Mouse (Mus musculus): Measurements from ENCODE around the gene Gtf3a. TPM values are rescaled to one million over a fixed set of nuclear protein-coding genes. Genes with fewer than 3 reads are reported as not detected.

The Gtf3a gene
- total RNA-seq, 2 experiments from 2014 or later = 22.2 to 46.5 TPM

GRCm38 (mm10) chr5:146973858-146974780 lies 25.7 kb downstream of the Gtf3a start:
- no peak for ATAC-seq (replicated peaks; ENCODE audit: low FRiP score, poor library complexity, severe bottlenecking)

- ATAC-seq (replicated peaks; ENCODE audit: low FRiP score, poor library complexity, severe bottlenecking) = no peak
These were observed 26.3 kb downstream of the Gtf3a start for GRCm38 (mm10) chr5:146974781-146975123.

GRCm38 (mm10) chr5:146981376-146981775 lies 32.9 kb downstream of the Gtf3a start:
- ATAC-seq (replicated peaks; ENCODE audit: low FRiP score, poor library complexity, severe bottlenecking) = no peak

- ATAC-seq (replicated peaks; ENCODE audit: low FRiP score, poor library complexity, severe bottlenecking) = peak; percentile 85
These were observed 34.8 kb downstream of the Gtf3a start for GRCm38 (mm10) chr5:146983216-146983615.

- no peak for ATAC-seq (replicated peaks; ENCODE audit: low FRiP score, poor library complexity, severe bottlenecking)
These were observed 37.4 kb downstream of the Gtf3a start for GRCm38 (mm10) chr5:146985725-146986433.

- no peak for ATAC-seq (replicated peaks; ENCODE audit: low FRiP score, poor library complexity, severe bottlenecking)
These were observed 39.1 kb downstream of the Gtf3a start for GRCm38 (mm10) chr5:146987588-146987987.

DNA sequence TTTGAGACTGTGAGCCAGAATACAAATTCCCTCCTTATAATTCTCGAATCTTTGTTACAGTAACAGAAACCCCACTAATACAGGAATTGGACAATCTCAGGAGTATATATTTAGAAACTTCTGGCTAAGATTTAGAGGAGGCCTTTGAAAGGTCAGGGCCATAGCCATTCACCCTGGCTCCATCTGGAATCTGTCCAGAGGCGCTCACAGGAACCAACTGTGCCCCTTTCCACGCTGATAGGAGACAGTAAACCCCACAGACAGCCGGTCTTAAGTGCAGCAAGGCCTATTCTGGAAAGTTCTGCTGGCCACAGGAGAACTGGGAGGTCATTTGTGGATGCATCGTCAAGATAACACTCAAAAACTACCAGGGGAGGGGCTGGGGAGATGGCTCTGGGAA lies 40.6 kb downstream of the Gtf3a start:
- ATAC-seq (replicated peaks; ENCODE audit: low FRiP score, poor library complexity, severe bottlenecking) = no peak

GRCm38 (mm10) chr5:146993509-146993908 lies 45.1 kb downstream of the Gtf3a start:
- ATAC-seq (replicated peaks; ENCODE audit: low FRiP score, poor library complexity, severe bottlenecking) = no peak

GRCm38 (mm10) chr5:146994973-146995372 lies 46.5 kb downstream of the Gtf3a start:
- no peak for ATAC-seq (replicated peaks; ENCODE audit: low FRiP score, poor library complexity, severe bottlenecking)

GRCm38 (mm10) chr5:146996812-146997211 lies 48.4 kb downstream of the Gtf3a start:
- ATAC-seq (replicated peaks; ENCODE audit: low FRiP score, poor library complexity, severe bottlenecking) = no peak

- no peak for ATAC-seq (replicated peaks; ENCODE audit: low FRiP score, poor library complexity, severe bottlenecking)
These were observed 50.3 kb downstream of the Gtf3a start for GRCm38 (mm10) chr5:146998802-146999201.

GRCm38 (mm10) chr5:147001312-147001711 lies 52.9 kb downstream of the Gtf3a start:
- no peak for ATAC-seq (replicated peaks; ENCODE audit: low FRiP score, poor library complexity, severe bottlenecking)

DNA sequence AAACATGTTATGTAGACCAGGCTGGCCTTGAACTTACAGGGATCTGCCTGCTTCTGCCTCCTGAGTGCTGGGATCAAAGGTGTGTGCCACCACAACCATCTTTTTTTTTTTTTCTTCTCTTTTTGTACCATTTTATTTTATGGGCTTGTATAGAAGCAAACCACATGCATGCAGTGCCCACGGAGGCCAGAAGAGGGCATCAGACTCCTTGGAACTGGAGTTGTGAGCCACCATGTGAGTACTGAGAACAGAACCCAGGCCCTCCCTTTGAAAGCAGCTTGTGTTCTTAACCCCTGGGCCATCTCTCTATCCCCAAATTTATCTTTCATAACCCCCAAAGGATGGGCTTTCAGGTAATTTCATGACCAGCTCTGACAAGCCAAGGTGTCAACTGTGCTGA lies 54.8 kb downstream of the Gtf3a start:
- ATAC-seq (replicated peaks; ENCODE audit: low FRiP score, poor library complexity, severe bottlenecking) = no peak

Other genes with a start within 250 kb of the Gtf3a start
- gene Usp12, start 153.7 kb upstream of the Gtf3a start, total RNA-seq (2015; ENCODE audit: low replicate concordance) = 7.9 and 8.6 TPM in 2 replicates
- 7.1 and 11.2 TPM in 2 replicates for gene Usp12, start 153.7 kb upstream of the Gtf3a start, total RNA-seq (2017; ENCODE audit: low replicate concordance)
- 373 and 491 TPM in 2 replicates for gene Rpl21, start 115.8 kb upstream of the Gtf3a start, total RNA-seq (2015; ENCODE audit: low replicate concordance)
- gene Rpl21, start 115.8 kb upstream of the Gtf3a start, total RNA-seq (2017; ENCODE audit: low replicate concordance) = 439 and 475 TPM in 2 replicates
- not detected in 2 replicates for gene Rasl11a, start 103.6 kb upstream of the Gtf3a start, total RNA-seq (2015; ENCODE audit: low replicate concordance)
- not detected in 2 replicates for gene Rasl11a, start 103.6 kb upstream of the Gtf3a start, total RNA-seq (2017; ENCODE audit: low replicate concordance)
- 0.42 and 0.58 TPM in 2 replicates for gene Mtif3, start 15.1 kb downstream of the Gtf3a start, total RNA-seq (2015; ENCODE audit: low replicate concordance)
- gene Mtif3, start 15.1 kb downstream of the Gtf3a start, total RNA-seq (2017; ENCODE audit: low replicate concordance) = 3.8 and 7.5 TPM in 2 replicates
- 0.84 and 6.5 TPM in 2 replicates for gene Lnx2, start 127.9 kb downstream of the Gtf3a start, total RNA-seq (2015; ENCODE audit: low replicate concordance)
- gene Lnx2, start 127.9 kb downstream of the Gtf3a start, total RNA-seq (2017; ENCODE audit: low replicate concordance) = 1.8 and 2.0 TPM in 2 replicates
- 27.9 and 36.6 TPM in 2 replicates for gene Polr1d, start 128.4 kb downstream of the Gtf3a start, total RNA-seq (2015; ENCODE audit: low replicate concordance)
- 26.9 and 28.7 TPM in 2 replicates for gene Polr1d, start 128.4 kb downstream of the Gtf3a start, total RNA-seq (2017; ENCODE audit: low replicate concordance)
- gene Gsx1, start 240.0 kb downstream of the Gtf3a start, total RNA-seq (2015; ENCODE audit: low replicate concordance) = not detected in 2 replicates
- not detected in 2 replicates for gene Gsx1, start 240.0 kb downstream of the Gtf3a start, total RNA-seq (2017; ENCODE audit: low replicate concordance)